Mouse (Mus musculus) gastrocnemius, postnatal 4 days (tissue): ENCODE data around the gene Zfp90. TPM values are rescaled to one million over a fixed set of nuclear protein-coding genes. Genes with fewer than 3 reads are reported as not detected.

ENCODE experiments used
- DNase-seq, 2 experiments: peaks; one replicate each; pipeline ENCODE4 v3.0.0; 2021 to 2022; ENCODE audit warnings: low spot score in 2 of 2, mixed read lengths in 2 of 2
- total RNA-seq, 2 experiments: library from RNA; stranded (reverse); gene quantifications; 2 replicates each; pipeline ENCODE4 v1.2.3; 2021

Gene Zfp90
- total RNA-seq, 2 experiments from 2014 or later, result 8.7 to 11.0 TPM

- DNase-seq, result peak; percentile 83 to 88
These were observed 17.9 kb downstream of the Zfp90 start for GRCm38 (mm10) chr8:106432954-106433570.

GRCm38 (mm10) chr8:106433667-106434066 lies 18.5 kb downstream of the Zfp90 start:
- no peak for DNase-seq

- no peak for DNase-seq
These were observed 22.7 kb downstream of the Zfp90 start for GRCm38 (mm10) chr8:106437781-106438180.

- no peak for DNase-seq
These were observed 25.0 kb downstream of the Zfp90 start for GRCm38 (mm10) chr8:106440146-106440545.

- no peak for DNase-seq
These were observed 27.6 kb downstream of the Zfp90 start for GRCm38 (mm10) chr8:106442740-106443139.

- DNase-seq, result no peak
These were observed 36.4 kb downstream of the Zfp90 start for GRCm38 (mm10) chr8:106451301-106452085.

GRCm38 (mm10) chr8:106452701-106453481 lies 37.8 kb downstream of the Zfp90 start:
- no peak for DNase-seq

GRCm38 (mm10) chr8:106454036-106454435 lies 38.9 kb downstream of the Zfp90 start:
- no peak for DNase-seq

GRCm38 (mm10) chr8:106462131-106462530 lies 47.0 kb downstream of the Zfp90 start:
- DNase-seq, result no peak

- DNase-seq, result no peak
These were observed 48.7 kb downstream of the Zfp90 start for GRCm38 (mm10) chr8:106463795-106464194.

- DNase-seq, result no peak
These were observed 54.4 kb downstream of the Zfp90 start for GRCm38 (mm10) chr8:106469485-106469884.

GRCm38 (mm10) chr8:106474001-106474400 lies 58.9 kb downstream of the Zfp90 start:
- no peak for DNase-seq

Other genes with a start within 250 kb of the Zfp90 start
- 10 to 100 TPM; 10.5 to 11.5 TPM for gene Slc7a6, start 246.5 kb upstream of the Zfp90 start, total RNA-seq
- gene Slc7a6os, start 204.4 kb upstream of the Zfp90 start, total RNA-seq, result 10 to 100 TPM; 16.3 to 21.2 TPM
- gene Prmt7, start 204.4 kb upstream of the Zfp90 start, total RNA-seq, result 10 to 100 TPM; 24.9 to 26.5 TPM
- gene Smpd3, start 77.3 kb upstream of the Zfp90 start, total RNA-seq, result 1 to 10 TPM; 1.3 to 2.0 TPM
- not detected for gene 6030452D12Rik, start 85.2 kb downstream of the Zfp90 start, total RNA-seq
- gene Cdh3, start 95.6 kb downstream of the Zfp90 start, total RNA-seq, result 1 to 10 TPM in 1 of 2 experiments, under 1 TPM in 1; 0.91 to 1.6 TPM
- 100 to 1,000 TPM; 157 to 177 TPM for gene Gm10073, start 158.1 kb downstream of the Zfp90 start, total RNA-seq
- gene Cdh1, start 188.0 kb downstream of the Zfp90 start, total RNA-seq, result 1 to 10 TPM; 1.2 TPM